Mouse (Mus musculus) myocyte (in vitro differentiated cells): ENCODE data around the gene Zan.

ENCODE experiments used
- CEBPB ChIP-seq: IDR thresholded peaks from 2 replicates; pipeline ENCODE4 v1.6.1; 2011; ENCODE audit warnings: mild to moderate bottlenecking, moderate library complexity; ENCODE audit not compliant: poor library complexity, insufficient read depth, severe bottlenecking
- E2F4 ChIP-seq: IDR thresholded peaks from one replicate; pipeline ENCODE4 v1.6.1; 2011; ENCODE audit warnings: mild to moderate bottlenecking, control low read depth, moderate library complexity; ENCODE audit not compliant: insufficient read depth
- MAX ChIP-seq: IDR thresholded peaks from one replicate; pipeline ENCODE4 v1.6.1; 2011; ENCODE audit warnings: low read depth, mild to moderate bottlenecking, control low read depth
- MYOD1 ChIP-seq, 3 experiments: IDR thresholded peaks; one replicate each; pipeline ENCODE4 v1.6.1; 2011; ENCODE audit warnings: control low read depth in 2 of 3, low read depth in 2 of 3, mild to moderate bottlenecking in 2 of 3, moderate library complexity in 1 of 3; ENCODE audit not compliant: insufficient read length in 2 of 3, control insufficient read depth in 1 of 3
- POLR2A ChIP-seq: IDR thresholded peaks from one replicate; pipeline ENCODE4 v1.6.1; 2011; ENCODE audit warnings: low read depth, mild to moderate bottlenecking, control low read depth, moderate library complexity; ENCODE audit not compliant: insufficient read length
- POLR2AphosphoS2 ChIP-seq: IDR thresholded peaks from one replicate; pipeline ENCODE4 v1.6.1; 2011; ENCODE audit warnings: low read depth, control low read depth; ENCODE audit not compliant: insufficient read length
- REST ChIP-seq: IDR thresholded peaks from one replicate; pipeline ENCODE4 v1.6.1; 2011; ENCODE audit warnings: mild to moderate bottlenecking, control low read depth, moderate library complexity; ENCODE audit not compliant: insufficient read depth, insufficient read length
- SRF ChIP-seq: IDR thresholded peaks from one replicate; pipeline ENCODE4 v1.6.1; 2011; ENCODE audit warnings: low read depth; ENCODE audit not compliant: control insufficient read depth, insufficient read length
- TCF12 ChIP-seq: IDR thresholded peaks from one replicate; pipeline ENCODE4 v1.6.1; 2011; ENCODE audit warnings: mild to moderate bottlenecking, control low read depth; ENCODE audit not compliant: poor library complexity, insufficient read depth, severe bottlenecking
- TCF3 ChIP-seq: IDR thresholded peaks from one replicate; pipeline ENCODE4 v1.6.1; 2011; ENCODE audit warnings: low read depth, control low read depth; ENCODE audit not compliant: insufficient read length
- USF1 ChIP-seq: IDR thresholded peaks from one replicate; pipeline ENCODE4 v1.6.1; 2011; ENCODE audit warnings: low read depth, mild to moderate bottlenecking, control low read depth, moderate library complexity

DNA sequence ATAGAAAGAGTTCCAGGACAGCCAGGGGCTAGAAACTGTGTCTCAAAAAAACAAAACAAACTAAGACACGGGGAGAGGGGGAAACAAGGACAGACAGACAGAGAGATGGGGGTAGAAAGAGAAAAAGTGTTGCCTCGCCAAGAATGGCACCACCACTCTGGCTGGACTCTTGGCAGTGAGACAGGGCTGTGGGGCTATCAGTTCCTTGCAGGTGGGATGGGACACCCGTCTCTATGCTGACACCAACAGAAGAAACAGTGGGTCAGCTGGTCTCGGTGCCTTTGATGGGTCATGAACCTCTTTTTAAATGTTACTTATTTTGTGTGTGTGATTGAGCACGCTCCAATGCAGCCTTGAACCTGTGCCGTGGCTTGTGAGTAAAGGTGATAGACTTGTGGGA, 136.6 kb downstream of the Zan start:
- TF ChIP-seq POLR2AphosphoS2 (no peak), USF1 (no peak), POLR2A (no peak), MYOD1 (IDR thresholded peaks at IDR 0.05; ENCODE audit: control insufficient read depth in 1 of 3, insufficient read length in 2 of 3, low read depth in 2 of 3) (no peak), TCF12 (no peak), REST (no peak), CEBPB (no peak), SRF (no peak), MAX (no peak), E2F4 (no peak), TCF3 (no peak)
